Mouse (Mus musculus): ENCODE measurements around the gene Dpf3.

DNA sequence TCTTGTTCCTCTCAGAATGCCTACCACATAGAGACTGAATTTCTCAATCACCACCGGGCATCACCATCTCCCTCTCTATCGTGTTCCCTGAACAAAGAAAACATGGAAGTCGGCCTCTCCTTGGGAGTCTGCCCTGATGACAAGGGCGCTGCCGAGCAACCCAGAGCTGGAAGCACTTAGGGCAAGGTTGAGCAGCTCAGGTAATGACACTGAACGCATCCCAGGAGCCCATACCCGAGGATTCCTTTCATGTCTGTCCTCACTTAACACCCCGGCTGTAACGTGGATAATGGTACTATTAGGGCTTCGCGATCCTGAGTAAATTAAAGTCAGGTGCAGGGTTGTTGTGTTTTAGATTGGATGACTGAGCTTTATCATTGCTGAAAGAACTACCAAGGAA is 176.9 kb downstream of the Dpf3 start:
- TF ChIP-seq CTCF (IDR thresholded peaks at IDR 0.05; ENCODE audit: extremely low read depth, insufficient read depth, low read length) (no peak), POLR2A (IDR thresholded peaks at IDR 0.05; ENCODE audit: extremely low read depth, insufficient read depth, low read length) (no peak)
